Mouse (Mus musculus): ENCODE measurements at regions not wholly inside any gene's neighbourhood (a gene's known extent, or its start where the extent isn't known, plus 50 kb on each side); places are given as distances from the start of the nearest gene placed in this dataset.

DNA sequence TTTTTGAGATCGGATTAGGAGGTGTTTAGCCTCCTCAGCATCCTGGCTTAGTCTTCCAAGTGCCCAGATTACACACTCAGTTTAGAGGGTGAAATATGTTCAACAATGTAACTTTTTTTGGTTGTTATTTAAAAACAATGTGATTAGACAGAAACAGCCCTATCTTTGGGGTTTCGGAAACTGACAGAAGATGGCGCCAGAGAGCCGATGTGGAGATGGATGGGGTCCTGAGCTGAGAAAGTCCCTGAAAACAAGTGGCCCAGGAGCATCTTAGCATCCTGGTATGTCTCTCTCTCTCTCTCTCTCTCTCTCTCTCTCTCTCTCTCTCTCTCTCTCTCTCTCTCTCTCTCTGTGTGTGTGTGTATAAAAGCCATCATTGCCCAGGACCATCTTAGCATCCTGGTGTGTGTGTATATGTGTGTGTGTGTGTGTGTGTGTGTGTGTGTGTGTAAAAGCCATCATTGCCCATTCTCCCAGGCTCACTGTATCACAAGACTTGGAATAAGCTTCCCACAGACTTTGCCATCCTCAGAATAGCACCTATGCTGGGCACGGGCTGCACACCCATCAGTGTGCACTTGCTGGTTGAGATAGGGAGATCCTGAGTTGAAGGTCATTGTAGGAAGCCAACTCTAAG is 84.2 kb upstream of the Fam174b start:
- TF ChIP-seq CTCF (IDR thresholded peaks at IDR 0.05; ENCODE audit: low read depth) (peak; percentile 91), EP300 (IDR thresholded peaks at IDR 0.05; ENCODE audit: low read depth) (no peak)

All from heart, postnatal 0 days (tissue).